Mouse (Mus musculus): ENCODE measurements around the gene Zfp217. TPM values are rescaled to one million over a fixed set of nuclear protein-coding genes. Genes with fewer than 3 reads are reported as not detected.

The Zfp217 gene
- total RNA-seq, 4 experiments from 2014 or later, result 5.9 to 7.5 (median 6.7) TPM

DNA sequence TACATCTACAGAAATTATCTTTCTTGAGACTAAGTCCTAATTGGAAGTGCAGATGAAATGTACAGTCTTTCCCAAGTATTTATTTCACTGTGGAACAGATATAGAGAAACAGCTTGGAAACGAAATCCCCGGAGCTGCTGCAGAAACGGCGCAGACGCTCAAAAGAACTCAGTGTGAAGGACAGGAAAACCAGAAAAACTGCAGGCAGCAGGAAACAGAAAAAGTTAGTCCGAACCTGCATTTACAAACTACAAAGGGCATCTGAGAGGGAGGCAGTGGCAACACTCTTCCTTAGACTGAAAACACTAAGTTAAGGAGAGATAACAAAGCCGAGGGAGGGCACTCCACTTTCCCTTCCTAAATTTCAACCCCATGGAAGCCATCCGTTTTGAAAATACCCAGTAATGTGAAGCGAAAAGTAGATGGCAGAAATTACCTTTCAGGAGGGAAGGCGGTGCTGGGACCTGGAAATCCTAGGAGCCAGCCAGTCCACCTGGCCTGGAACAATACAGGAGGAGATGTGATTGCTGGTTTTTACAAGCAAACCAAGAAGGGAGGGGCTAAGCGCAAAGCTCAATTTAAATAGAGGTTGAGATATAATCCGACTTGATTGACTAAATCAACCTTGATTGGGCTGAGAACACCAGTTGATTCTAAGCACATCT is 13.7 kb downstream of the Zfp217 start:
- no peak for DNase-seq (ENCODE audit: low spot score in 2 of 2)

DNA sequence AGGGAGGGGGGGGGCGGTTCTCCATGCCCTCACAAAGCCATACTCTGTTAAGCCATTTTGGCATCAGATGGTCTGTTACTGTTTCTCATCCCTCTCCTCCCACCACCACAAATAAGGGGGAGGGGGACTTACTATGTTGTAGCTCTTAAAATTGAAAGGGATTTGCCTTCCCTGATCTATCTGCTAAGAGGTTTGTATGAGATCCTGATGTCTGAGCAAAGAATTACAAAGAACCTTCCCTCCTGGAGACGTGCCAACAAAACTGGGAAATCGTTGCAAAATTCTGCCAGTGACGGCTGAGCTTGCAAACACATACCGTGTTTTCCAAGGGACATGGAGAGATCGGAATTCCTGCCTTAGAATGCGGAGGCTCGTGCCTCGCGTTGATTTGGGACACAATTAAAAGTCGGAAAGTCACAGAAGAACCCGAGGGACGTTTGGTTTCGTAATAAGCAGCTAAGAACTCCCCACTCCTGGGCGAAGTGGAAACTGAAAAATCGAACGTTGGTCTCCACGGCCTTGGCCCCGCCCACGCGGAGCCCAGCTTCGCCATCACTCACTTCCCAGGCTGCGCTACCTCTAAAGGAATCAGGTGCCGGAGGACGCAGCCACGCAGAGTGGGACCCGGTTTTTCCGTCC is 14.7 kb downstream of the Zfp217 start:
- peak; percentile 53 to 55 for DNase-seq (ENCODE audit: low spot score in 2 of 2)

DNA sequence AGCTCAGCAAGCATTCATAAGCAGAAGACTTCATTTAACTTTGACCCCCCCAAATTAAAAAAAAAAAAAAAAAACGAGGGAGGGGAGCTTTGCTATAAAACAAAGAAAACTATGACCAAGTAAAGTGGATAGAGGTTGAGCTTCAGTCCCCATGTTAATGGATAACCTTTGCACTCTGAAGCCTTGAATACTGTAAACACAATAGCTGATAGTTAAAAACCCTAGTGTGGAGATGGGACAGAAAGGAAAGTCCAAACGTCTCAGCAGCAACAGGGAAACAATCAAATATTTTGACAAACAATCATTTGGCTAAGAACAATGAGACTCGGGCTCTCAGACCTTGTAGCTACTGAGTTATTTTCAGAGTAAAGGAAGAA is 15.2 kb downstream of the Zfp217 start:
- DNase-seq (ENCODE audit: low spot score in 2 of 2), result no peak

DNA sequence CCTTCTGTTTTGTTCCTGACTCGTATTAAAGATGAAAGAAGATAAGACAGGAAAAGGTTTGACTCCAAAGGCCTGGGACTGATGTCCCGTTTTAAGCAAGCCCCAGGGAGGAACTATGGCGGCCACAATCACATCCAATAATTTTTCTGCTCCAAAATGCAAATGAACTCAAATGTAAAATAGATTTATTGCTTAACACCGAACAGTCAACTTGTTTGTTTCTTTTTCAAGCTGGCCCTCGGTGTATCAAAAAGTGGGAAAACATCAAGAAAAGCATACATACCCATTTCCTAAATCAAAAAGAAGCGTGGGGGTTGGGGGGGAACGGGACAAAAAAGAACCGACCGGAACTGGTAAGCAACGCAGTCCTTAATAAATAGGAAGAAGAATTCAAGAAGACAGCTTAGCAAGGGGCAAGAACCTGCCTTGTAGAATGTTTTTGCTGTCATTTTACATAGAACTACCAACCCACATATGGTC is 15.9 kb downstream of the Zfp217 start:
- no peak for DNase-seq (ENCODE audit: low spot score in 2 of 2)

DNA sequence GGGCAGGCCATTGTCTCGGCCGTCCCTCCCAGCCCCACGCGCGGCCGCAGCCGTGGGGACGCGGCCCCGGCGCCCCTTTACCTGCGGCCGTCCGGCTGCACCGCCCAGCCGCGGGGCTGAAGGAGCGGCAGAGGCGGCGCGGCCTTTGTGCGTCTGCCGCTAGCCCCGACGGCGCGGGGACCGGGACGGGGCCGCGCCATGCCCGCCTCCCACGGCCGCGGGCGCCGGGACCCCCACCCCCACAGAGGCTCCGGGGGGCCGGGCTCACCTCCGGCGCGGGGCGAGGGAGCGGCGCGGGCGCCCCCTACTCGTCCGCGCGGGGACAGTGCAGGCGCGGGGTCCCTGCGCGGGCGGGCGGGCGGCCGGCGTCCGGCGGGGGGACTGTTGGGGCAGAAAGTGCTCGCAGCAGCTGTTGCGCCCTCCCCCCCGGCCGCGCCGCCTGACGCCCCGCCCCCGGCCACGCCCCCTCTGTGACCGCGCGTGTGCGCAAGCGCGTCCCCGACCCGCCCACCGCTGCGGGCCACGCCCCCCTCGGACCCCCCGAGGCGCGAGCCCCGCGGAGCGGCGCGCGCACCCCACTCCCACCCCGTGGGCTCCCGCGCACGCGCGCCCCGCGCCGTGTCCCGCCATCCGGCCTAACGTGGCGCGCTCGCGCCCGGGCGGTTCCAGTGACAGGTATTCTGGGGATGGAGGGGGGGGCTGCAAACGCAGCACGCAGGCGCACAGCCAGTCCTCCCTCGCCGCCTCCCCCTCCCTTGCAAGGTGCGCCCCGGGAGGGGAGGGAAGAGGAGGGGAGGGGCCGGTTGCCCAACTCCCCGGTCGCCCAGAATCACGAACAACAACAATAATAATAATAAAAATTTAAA is 16.9 kb downstream of the Zfp217 start:
- DNase-seq (ENCODE audit: low spot score in 2 of 2), result peak; percentile 70 to 80

DNA sequence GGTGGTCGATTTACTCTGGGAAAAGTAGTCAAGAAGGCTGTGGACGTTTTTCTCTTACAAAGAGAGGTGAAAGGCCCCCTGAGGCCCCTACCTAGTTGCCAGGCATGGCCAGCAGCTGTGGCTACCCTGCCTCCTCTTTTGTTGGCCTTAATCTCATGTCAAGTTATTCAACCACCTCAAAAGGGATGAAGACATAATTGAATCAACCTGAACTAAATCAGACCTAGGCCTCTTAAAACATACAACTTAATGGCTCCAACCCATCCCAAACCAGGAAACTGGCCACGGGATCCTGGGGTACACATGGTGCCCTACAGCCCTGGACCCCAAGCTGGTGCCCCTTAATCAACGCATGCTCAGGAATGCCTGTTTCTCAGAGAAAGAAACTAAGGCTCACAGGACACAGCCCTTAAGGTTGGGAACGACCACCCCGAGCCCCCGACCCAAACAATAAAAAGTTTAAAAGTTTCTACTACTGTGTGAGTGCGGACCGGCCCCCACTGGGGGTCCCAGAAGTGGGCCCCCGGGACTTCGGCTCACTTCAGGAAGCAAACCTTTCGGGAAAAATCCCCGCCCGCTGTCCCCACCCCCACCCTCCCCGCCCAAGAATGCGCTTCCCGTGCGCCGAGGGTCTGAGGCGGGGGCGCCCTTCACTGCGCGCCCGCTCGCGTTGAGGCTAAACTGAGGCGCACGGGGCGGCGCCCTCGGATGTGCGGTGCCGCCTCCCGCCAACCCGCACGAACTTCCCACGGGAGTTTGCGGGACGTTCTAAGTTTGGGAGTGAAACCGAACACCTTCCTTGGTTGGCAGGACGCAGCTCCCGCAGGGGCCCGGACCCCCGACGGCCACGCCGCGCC is 17.8 kb downstream of the Zfp217 start:
- DNase-seq (ENCODE audit: low spot score in 2 of 2), result peak in 1 of 2 experiments; percentile 30

DNA sequence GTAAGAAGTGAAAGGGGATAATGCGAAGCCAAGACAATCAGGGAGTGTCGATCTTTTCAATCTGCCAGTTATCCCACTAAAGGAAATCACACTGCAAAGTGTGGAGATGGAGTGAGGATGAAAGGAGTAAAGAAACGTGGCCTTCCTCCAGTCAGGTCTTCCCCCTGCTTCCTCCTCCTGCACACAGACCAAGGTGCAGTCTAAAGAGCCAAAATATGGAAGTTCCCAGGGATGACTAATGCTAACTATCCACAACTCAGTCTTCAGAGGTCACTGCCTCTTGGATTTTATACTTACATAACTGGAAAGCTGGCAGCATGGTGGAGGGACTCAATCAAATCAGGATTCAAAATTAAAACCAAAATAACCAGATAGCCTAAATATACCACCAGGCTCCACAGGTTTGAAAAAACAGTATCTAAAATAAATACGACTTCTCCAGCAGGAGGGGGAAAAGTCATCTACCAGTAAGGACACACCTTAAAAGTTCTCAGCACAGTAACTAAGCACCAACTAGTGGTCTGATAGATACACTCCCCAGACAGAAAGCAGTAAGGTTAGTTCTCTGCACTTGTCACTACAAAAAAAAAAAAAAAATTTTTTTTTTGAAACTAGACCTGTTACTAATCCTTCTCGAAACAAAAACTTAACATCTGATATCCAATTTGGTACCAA is 18.5 kb downstream of the Zfp217 start:
- DNase-seq (ENCODE audit: low spot score in 2 of 2), result no peak

DNA sequence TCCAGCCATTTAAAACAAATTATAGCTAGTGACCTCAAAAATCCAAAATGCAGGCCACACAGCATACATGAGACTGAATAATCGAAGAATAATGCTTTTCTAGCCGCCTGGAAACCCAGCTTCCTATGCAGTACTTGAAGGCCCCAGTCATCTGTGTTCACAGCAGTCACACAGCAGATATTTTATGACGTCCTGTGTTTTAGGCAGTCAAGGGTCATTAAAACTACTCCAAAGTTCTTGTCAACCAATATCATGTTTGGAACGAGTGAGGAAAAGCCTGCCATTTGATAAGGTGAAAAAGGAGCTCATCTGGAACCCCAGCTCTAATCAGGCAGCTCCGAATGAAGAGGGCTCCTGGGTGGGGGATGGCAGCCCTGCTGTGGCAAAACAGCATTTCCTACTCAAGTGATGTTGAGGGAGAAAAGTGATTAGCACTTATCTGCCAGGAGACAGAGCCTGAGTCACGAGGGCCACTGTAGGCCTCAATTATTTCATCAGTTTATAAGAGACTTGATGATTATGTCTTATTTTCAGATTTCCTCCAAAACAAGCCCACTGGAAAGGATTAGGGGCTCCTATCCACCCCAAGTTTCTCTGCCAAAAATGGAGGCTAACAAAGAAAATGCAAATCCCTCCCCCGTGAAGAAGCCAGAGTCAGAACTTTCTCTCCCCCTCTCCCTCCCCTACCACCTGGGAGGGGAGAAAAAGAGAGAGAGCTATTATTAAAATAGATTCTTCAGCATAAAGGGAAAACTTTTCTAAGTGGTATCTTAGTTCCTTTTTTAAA is 19.2 kb downstream of the Zfp217 start:
- DNase-seq (ENCODE audit: low spot score in 2 of 2), result no peak

DNA sequence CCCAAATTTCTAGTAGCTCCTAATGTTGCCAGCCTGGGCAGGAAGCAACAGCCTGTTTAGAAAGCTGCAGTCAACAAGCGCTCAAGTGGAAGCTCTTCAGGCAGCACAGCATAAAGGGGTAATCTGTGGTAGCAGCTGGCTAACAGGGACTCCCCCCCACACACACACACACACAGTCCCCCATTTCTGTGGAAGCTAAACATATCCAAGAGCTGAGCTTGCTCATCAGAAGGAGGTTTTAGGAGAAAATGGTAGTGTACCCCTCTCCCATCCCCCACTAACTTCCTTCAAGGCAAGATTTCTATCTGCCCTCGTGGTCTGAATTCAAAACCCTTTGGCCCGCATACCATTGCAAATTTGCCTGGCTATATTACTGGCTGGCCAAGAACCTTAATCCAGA is 20.4 kb downstream of the Zfp217 start:
- no peak for DNase-seq (ENCODE audit: low spot score in 2 of 2)

DNA sequence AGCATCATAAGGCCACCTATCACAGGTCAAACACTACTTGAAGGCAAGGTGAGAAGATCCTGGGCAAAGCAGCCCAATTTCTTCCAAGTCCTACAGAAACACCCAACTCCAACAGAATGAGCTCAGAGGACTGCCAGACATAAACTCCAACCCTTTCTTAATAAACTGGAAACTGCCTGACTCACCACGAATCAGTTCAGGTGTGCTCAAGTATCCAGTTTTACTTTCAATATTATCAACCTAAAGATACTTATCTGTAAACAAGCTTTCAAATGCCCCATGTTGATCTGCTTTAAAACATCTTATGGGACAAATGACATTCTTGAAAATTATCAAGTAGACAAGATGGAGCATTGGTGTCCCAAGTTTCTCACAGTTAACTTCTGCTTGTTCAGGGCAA is 21.6 kb downstream of the Zfp217 start:
- DNase-seq (ENCODE audit: low spot score in 2 of 2), result no peak

DNA sequence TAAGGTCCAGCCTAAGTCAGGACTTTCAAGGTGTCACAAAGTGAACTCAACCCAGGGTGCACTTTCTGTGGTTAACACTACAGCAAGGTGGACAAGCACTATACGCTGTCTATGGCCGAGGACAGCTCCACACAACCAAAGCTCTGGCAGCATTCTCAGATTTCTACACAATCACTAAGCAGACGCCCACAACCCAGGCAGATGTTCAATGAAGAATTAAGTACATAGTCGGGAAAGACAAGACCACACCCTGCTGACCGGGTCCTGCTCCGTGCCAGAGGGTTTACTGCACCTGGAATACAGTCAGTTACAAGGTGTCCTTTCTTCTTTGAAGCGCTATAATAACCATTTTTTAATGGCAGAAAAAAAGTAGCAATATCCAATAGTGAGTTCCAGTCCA is 25.7 kb downstream of the Zfp217 start:
- DNase-seq (ENCODE audit: low spot score in 2 of 2), result no peak

DNA sequence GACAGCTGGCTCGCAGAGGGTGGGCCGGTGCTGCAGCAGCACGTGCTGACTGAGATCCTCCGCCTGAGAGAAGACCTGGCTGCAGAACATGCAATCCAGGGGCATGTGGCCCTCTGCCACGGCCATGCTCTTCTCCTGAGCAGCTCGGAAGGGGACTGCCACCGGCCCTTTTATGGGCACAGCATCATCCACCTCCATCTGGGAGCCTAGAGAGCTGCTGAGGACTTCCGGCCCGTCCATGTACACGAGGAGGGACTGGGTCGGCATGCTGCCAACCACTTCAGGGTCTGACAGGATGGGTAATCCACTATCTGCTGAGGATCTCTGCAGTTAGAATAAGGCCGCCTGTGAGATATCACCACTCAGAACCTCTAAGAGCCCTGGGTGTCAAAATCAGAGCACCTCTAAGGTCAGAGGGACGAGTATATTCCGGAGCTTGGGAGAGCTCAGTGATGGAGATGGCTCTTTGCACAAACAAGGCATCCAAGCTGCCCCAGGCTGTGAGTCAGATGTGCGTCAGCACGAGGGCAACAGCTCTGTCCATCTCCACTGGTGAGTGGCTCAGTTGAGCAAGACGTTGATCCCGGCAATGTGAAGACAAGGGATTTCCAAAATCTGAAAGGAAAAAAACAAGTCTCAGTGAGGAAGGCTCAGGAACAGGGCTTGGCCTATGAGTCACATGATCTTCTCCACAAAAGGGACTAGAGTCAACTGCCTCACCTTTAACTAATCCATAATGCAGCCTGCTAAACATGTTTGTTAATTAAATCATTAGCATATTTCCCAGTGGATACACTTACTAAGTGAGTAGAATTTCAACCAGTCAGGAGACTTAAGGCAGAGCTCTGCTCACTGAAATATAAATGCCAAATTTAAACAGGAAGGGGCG is 27.5 kb downstream of the Zfp217 start:
- DNase-seq (ENCODE audit: low spot score in 2 of 2), result no peak

DNA sequence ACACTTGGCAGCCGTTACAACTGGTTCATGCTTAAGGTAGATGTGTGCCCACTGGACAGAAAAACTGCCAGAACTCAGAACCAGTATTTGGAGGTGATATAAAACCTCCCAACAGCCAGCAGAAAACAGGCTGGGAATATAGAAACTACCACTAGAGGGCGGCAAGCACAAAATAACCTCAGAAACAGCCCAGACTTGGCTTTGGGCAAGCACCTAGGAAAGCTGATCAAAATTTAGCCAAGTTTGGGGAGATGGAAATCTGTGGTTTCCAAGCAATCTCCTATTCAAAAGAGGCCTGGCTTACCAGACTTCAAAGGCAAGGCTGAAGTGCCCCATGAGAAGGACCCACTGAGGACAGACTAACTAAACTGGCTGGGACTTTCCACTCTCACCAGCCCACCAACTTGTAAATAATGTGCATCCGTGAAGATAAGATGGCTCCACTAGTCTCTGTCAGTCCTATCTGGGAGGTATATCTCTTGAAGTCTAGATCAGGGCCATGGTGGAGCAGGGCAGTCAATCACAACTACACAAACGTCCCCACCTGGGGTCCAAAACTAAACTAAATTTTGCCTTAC is 31.1 kb downstream of the Zfp217 start:
- peak; percentile 50 to 51 for DNase-seq (ENCODE audit: low spot score in 2 of 2)

DNA sequence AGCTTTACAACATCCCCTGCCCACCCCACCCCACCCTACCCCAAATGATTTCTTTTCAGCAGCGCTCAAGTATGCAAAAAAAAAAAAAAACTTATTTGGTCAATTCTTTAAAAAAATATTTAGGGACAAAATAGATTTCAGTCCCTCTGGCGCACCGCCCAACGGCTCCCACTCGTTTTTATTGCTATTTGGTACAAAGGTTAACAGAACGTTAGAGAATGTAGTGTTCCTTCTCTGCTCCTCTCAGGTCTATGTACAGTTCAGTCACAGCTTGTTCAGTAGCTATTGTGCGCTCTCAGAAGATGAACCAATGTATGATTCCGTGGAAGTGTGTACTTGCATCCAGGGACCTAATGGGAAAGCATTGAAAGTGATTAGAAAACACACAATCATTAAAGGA is 37.6 kb downstream of the Zfp217 start:
- DNase-seq (ENCODE audit: low spot score in 2 of 2), result no peak

DNA sequence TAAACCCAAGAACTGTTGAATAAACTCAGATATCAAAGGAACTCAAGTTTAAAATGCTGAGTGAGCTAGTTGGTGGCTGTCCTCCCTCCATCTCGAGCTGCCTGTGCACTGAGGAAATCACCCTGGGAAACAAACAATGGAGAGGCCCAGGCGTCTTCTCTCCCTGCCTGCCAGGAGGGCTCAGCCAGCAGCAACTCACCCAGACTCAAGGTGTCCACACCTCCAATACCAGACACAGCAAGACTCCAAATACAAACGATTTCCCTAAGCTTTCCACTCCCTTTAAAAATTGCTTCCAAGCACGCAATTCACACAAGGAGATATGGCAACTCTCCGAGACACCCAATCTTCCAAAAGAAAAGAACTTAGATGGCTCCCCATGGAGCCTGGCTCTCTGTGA is 38.4 kb downstream of the Zfp217 start:
- DNase-seq (ENCODE audit: low spot score in 2 of 2), result no peak

DNA sequence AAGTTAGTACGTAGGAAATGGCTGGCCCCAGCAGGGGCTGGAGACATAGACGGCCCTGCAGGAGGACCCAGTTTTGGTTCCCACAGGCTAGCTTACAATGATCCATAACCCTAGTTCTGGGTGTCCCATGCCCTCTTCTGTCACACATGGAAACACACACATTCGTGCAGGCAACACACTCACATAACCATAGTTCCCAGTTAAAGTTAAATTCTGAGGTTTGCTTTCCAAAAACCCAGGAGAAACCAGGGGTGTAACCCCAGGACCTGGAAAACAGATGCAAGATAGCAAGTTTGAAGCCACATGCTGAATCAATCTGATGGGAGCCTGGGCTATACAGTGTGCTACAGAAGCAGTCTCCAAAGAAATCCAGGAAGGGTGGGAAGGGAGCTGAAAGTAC is 40.1 kb downstream of the Zfp217 start:
- no peak for DNase-seq (ENCODE audit: low spot score in 2 of 2)

DNA sequence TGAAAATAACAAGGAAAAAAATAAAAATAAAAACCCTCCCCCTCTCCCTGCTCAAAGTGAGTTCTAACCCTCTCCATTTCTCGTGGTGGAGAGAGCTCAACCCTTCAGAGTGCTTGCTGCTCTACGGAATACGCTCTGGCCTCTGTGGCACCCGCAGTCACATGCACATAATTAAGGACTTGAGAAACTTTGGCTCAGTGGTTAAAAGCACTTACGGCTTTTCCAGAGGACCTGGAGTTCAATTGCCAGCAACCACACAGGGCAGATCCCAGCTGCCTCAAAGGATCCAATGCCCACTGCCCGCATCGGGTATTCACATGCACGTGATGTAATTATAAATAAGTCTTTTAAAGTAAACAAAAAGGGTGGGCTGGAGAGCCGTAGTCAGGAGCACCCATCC is 41.9 kb downstream of the Zfp217 start:
- DNase-seq (ENCODE audit: low spot score in 2 of 2), result no peak

DNA sequence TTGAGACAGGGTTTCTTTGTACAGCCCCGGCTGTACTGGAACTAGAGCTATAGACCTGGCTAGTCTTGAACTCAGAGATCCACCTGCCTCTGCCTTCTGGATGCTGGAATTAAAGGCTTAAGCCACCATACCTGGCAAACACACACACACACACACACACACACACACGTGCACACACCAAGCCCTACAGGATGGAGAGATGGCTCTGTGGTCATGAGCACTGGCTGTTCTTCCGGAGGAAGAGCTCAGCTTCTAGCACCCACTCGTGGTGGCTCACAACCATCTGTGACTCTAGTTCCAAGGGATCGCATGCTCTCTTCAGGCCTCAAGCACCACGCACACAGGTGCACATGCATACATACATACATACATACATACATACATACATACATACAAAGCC is 43.5 kb downstream of the Zfp217 start:
- DNase-seq (ENCODE audit: low spot score in 2 of 2), result no peak

DNA sequence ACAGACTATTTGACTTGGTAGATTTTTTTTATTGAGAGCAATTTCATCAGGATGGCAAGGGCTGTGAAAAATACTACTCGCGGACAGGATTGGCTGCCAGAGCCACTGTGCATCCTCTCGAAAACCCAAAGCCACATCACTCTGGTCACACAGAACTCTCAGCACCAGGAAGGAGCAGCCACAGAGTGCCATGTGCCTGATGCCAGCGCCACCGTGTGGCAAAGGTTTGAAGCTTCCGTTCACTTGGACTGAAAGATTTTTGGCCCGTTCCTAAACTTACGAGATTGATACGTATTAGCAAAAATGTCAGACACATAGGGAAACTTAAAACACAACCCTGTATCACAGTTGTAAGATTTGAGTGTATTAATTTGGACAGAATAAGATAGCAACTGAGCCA is 44.1 kb downstream of the Zfp217 start:
- no peak for DNase-seq (ENCODE audit: low spot score in 2 of 2)

Data from gastrocnemius, adult 8-10 months (tissue).